Mouse (Mus musculus) liver, adult 10 weeks (tissue): ENCODE measurements around the gene Fggy. TPM values are rescaled to one million over a fixed set of nuclear protein-coding genes. Genes with fewer than 3 reads are reported as not detected.

Experiments used
- polyA plus RNA-seq: library from polyadenylated mRNA; stranded (reverse); fragments of 350-450 nt; fragmentation: Illumina TruSeq; extraction: RNeasy Lipid Tissue Mini Kit (QIAGEN cat#74804); gene quantifications from one replicate; pipeline ENCODE4 v1.2.3, GENCODE M21; 2014; ENCODE audit warnings: low read depth, low replicate concordance

Gene Fggy
- polyA plus RNA-seq: 124 TPM

DNA sequence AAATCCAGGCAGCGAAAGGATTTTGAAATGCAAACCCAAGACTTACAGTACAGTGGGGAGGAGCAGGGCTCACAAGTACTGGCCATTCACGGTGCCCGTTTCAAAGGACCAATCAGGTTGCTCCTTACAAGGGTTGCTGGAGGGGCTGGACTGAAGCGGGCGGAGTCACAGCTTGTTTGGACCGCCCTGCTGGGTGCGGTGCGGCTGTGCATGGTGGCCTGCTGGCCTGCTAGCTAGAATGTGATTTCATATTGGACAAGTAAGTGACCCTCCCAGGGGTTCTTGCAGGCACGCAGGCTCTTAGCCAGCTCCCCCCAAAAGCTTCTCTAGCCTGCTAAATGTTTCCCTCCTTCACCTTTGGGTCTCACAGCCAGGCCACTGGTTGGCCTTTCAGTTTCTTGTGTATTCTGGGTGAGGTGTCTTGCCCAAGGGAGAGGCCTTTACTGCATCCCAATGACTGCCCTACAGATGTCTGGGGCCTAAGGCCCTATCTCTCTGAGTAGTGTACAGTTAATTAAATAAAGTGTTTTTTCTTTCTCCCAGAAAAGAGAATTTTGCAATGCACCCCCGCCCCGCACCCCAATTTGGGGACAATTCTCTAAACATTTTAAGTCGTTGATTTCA, at the start of gene Fggy:
Gene Fggy (plus strand): TSS at position 175 of the 624 bp plus-strand sequence.

DNA sequence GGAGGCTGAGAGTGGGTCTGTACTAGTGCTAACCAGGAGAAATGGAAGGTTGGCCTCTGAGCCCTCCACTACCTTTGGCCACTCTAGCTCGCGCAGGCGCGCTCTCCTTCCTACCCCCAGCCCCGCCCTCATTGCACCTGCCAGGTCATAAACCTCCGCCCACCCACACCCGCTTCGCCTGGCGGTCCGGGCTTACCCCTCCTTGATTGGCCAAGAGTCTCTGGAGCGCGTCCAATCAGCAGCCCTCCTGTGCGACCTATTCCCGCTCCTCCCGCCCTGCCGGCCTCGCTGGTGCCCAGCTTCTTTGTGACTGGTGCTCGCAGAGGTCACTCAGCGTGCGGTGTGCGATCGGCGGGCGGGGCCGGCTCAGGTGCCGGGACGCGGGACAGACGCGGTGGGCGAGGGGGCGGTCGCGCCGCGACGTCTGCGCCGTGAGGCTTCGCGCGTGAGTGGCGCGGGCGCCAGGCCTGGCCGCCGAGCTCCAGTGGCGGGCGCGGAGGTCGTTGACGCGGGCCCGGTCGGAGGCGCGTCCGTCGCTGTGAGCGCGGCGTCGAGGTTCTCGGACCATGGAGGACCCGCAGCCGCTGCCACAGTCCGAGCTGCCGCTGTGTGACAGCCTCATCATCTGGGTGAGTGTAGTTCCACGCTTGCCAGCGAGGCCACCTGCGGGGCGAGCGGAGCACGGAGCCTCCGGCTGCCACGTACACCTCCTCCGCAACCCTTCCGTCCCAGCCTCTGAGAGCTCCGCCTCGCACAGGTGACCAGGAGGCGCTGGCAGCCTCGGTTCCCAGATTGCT, 409.8 kb downstream of the Fggy start, which contains the start of gene Hook1:
Gene Hook1 (plus strand): TSS at position 313 of the 797 bp plus-strand sequence.

